Mouse (Mus musculus): ENCODE data around the gene Glmn. TPM values are rescaled to one million over a fixed set of nuclear protein-coding genes. Genes with fewer than 3 reads are reported as not detected.

Gene Glmn
- 10 to 100 TPM in 1 of 2 experiments, 1 to 10 TPM in 1; 9.0 to 11.6 TPM for total RNA-seq (2021)
- long read RNA-seq, experiment 1, transcript Glmn-201 (19 exons, 2,015 nt), result major isoform, 7 of 10 reads
- long read RNA-seq, experiment 1, partial matches to known transcripts, result 1 of 10 reads
- long read RNA-seq, experiment 1, other reads (novel, unspliced or antisense), result 2 of 10 reads
- long read RNA-seq, experiment 2, transcript Glmn-201 (19 exons, 2,015 nt), result major isoform, 10 of 14 reads
- long read RNA-seq, experiment 2, partial matches to known transcripts, result 0 of 14 reads
- long read RNA-seq, experiment 2, other reads (novel, unspliced or antisense), result 4 of 14 reads

DNA sequence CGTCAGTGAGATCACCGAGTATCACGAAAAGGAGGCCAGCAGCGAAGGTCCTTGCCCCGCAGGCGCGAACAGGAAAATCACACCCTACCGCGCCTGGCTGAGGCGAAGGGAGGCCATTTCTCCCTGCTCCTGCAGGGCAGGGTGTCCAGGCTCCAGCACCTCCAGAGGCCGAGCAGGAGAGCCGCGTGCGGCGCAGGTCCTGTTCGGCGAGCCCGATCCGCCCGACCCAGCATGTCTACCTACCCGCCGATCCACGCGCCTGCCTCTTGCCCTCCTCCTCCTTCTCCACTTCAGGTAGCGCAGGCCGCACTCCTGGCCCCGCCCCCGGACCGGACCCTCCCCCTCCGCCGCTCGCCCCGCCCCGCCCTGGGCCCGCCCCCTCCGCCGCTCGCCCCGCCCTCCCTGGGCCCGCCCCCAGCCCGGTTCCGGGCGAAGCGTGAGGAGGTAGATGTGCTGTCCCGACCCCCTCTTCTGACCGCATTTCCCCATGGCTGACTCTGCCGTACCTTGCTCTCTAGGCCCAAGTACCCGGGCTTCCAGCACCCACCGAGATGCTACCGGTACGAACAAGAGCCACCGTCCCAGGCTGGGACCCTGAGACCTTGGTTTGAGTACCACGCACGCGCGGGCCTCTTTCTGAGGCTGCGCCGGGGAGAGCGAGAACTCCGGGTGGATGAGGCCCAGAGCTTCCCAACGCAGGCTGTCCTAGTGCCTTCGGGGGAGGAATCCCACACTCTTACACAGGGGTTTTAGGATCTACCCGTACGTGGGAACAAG, at the start of gene Glmn, which contains the start of gene Rpap2:
Gene Glmn, minus strand, starts transcription at position 588 of the 777 bp plus-strand sequence.
Gene Rpap2, plus strand, starts transcription at position 73 of the 777 bp plus-strand sequence.
- DNase-seq, result peak; percentile 85

DNA sequence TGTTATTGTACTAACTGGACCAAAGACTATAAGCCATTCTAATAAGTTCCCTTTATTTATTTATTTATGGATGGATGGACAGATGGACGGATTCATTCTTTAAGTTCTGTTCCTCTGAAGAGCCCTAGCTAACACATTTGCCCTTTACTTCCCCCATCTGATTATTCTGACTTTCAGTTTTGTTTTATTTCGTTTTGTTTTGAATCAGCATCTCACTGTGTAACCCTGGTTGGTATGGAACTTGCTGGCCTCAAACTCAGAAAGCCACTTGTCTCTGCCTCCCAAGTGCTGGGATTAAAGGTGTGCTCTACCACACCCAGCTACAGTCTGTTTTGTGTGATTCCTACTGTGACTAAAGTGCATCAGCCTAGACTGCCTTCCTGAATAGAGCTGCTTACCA, 48.2 kb upstream of the Glmn start:
- no peak for DNase-seq

GRCm38 (mm10) chr5:107644595-107644994, 46.9 kb upstream of the Glmn start:
- DNase-seq, result no peak

GRCm38 (mm10) chr5:107638366-107638765, 40.7 kb upstream of the Glmn start:
- DNase-seq, result no peak

- DNase-seq, result no peak
Observed at GRCm38 (mm10) chr5:107637106-107637505, 39.4 kb upstream of the Glmn start.

GRCm38 (mm10) chr5:107633651-107634050, 36.0 kb upstream of the Glmn start:
- DNase-seq, result no peak

DNA sequence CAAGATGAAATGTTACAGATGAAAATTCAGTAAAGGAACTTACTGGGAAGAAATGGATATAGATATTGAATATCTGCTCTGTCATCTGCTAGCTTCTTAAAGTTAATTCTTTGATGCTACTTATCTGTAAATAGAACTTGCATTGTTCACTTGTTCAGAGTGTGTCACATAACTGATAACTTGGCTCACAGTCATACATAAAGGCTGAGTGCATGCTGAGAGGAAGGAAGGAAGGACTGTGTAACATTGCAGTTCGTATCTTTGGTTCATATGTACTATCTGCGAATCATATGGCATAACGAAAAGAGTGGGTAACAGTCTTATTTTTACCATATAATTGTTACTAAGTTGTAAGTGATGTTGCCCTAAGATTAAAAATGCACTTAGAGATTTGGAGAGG, 23.6 kb upstream of the Glmn start:
- DNase-seq, result no peak

DNA sequence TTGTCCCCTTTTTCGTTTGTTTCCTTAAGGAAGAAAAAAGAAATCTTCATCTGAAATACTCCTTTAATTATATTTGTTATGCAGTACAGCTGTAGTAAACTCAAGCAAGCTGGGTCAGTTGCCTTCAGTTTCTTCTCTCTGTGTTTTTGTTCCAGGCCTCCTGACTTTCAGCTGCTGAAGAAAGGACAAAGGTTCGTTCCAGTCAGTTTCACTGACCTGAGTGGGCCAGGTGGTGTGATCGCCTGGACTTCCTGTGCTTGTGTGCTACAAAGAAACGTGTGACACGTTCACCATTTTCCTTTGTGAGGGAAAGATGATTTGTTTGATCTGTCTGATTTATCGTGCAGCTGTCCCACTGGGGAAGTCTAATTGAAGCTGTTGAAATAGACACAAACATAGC, 20.3 kb upstream of the Glmn start:
- DNase-seq, result no peak

DNA sequence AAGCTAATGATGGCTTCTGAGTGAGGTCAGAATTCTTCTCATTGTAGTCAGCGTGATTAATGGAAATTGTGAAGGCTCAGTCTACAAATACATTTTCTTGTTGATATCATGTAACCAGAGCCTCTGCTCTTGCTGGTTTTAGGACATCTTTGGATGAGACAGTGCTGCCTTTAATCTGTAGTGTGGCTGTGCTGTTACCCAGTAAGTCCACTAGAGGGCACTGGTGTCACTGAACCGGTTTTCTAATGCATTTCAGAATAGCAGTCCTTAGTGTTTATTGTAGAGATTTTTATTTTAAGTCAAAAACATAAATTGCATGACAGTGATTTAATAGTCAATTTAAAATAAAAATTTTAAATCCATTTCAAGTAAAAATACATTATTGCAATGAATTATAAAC, 13.5 kb upstream of the Glmn start:
- DNase-seq, result peak; percentile 38

DNA sequence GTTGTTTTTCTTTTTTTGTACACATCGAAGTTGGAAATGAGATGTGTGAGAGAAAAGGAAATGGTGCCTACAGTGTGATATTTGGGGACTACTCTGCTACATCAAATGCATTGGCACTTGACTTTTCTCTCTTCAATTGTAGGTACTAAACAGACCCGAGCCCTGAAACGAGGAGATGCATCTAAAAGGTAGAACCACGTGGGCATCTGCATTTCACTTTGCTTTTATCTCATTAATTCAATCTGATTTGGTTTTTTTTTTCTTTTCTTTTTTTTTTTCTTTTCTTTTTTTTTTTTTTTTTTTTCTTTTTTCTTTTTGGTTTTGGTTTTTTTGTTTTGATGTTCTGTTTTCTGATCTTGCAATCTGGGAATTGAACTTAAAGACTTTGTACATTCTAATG, 692 bp upstream of the Glmn start:
- DNase-seq, result no peak

DNA sequence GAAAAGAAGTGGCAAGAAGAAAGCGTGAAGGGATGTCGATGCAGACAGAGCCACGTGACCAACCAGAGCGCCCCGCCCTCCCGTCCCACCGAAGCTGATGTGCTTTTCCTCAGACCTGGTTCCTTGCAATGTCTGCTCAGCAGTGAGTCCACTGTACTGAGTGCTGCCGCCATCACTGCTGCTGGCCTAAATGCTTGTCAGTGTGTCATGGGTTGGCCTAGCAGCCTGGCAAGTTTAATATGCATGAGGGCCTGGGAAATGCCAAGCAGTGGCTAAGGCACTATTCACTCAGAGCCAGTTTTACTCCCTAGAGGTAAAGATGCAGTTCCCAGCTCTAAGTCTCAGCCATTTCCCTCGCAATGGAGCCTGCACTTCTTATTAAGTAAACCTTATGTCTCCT, 28.5 kb downstream of the Glmn start:
- DNase-seq, result no peak

DNA sequence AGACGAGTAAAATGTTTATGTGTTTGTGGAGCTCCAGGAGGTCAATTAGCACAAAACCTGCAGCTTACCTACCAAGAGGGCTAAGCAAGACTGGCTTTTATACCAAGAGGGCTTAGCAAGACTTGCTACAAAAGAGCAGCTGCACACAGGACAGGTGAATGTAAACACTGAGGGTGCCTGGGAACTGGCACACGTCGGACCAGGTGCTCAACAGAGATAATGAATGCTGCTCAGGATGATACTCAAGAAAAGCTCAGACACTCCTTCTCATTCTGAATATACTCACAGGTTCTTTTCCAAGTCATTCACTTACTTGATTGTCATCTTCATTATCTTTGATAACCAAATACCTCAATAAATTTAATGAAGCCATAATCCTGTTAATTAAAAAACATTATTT, 40.7 kb downstream of the Glmn start:
- no peak for DNase-seq

DNA sequence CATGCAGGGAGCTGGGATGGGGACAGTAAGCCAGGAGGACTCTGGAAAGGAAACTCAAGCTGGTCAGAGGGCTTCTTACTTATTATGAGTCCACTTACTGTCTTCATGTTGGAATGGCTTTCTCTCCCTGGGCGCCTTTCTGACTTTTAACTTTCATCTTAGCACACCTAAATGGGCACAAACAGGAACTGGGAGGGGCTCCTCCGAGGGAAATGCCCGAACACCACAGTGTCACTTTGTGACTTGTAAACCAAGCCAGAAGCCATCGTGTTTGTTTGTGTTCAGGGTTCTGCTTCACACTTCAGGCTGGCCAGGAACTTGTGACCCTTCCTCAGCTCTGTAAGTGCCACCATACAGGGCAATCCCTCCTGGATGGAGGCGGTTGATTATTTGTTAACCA, 43.4 kb downstream of the Glmn start:
- DNase-seq, result no peak

GRCm38 (mm10) chr5:107548444-107548843, 49.2 kb downstream of the Glmn start:
- no peak for DNase-seq

DNA sequence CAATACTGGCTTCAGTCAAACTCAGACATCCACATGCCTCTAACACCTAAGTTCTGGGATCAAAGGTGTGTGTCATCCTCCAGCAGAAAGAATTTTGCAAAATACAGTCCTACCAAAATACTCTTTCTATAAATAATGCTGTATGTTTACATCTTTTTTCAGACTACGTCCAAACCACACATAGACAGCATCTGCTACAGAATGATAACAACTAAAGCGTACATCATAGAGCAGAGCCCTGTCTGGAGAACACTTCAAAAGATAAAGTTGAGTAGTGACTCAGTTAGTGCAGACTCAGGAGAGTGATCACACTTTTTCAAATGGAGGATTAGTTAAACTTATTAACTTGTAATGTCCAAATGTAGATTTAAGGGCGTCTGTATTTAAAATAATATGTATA, 49.7 kb downstream of the Glmn start:
- DNase-seq, result no peak

GRCm38 (mm10) chr5:107545927-107546326, 51.8 kb downstream of the Glmn start:
- DNase-seq, result no peak

GRCm38 (mm10) chr5:107541696-107542095, 56.0 kb downstream of the Glmn start:
- DNase-seq, result peak; percentile 28

DNA sequence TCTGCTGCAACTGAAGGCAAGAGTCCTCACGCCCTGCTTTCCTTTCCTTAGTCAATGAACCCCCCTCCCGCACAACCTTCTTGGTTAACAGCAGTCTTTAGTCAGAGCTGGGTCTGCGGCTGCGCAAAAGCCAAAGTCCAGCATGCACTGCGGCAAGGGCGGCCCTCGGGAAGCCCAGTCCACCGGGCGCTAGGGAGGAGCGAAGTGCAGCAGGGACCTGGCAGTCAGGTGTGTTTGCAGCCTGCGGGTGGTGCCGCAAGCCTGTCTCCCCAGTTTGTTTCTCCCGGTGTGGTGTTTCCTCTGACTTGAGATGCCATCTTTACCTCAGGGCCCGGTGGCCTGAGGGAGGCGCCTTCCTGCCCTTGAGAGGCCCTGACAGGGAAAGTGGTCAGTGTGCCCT, 63.1 kb downstream of the Glmn start, which contains the start of gene 1700028K03Rik:
Gene 1700028K03Rik, plus strand, starts transcription at position 129 of the 400 bp plus-strand sequence.
- no peak for DNase-seq

- DNase-seq, result no peak
Observed at GRCm38 (mm10) chr5:107533590-107533989, 64.1 kb downstream of the Glmn start.

DNA sequence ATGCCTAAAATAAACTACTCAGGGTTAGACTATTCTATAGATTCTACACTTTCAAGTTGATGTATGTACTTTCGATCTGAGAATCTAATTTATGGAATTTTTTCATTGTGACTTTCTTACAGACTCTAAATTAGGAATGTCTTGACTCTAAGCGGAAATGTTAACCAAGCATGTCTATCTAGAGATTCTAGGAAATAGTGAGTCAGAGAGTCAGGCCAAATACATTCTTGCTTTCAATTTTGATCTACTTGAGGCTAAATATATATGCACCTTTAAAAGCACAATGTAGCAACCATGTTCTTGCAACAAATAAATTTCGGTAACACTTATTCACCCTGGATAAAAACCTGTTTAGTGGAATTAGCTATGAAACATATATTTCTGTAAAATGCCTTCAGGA, 68.8 kb downstream of the Glmn start:
- no peak for DNase-seq

GRCm38 (mm10) chr5:107524281-107524680, 73.4 kb downstream of the Glmn start:
- DNase-seq, result no peak

DNA sequence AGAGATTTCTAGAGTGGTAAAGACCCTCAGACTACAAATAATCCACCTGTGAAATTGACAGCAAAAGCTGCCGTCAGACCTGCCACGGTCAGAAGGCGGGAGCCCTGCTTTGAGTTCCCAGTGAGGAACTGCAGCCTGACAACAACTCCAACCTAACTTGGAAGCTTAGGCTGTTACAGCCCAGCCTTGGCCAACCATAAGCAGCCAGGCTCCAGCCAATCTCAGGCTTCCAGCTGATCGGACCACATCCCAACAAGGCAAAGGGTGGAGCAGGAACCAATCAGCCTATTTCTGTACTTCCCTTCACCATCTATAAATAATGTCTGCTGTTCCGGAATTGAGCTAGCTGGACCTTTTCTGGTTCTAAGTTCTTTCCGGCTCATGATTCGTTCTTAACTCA, 75.8 kb downstream of the Glmn start:
- DNase-seq, result peak; percentile 18

- DNase-seq, result no peak
Observed at GRCm38 (mm10) chr5:107521386-107521785, 76.3 kb downstream of the Glmn start.

- DNase-seq, result no peak
Observed at GRCm38 (mm10) chr5:107518602-107519001, 79.1 kb downstream of the Glmn start.

Data from gastrocnemius, postnatal 10 days (tissue).